Mouse (Mus musculus) C2C12 (cell line): Measurements from ENCODE around the gene Myo19. TPM values are rescaled to one million over a fixed set of nuclear protein-coding genes. Genes with fewer than 3 reads are reported as not detected.

ENCODE experiments used
- H3K27me3 ChIP-seq: one replicate; pipeline ENCODE4 v1.6.1; 2011; ENCODE audit not compliant: control insufficient read depth, insufficient read depth, insufficient read length
- H3K36me3 ChIP-seq: one replicate; pipeline ENCODE4 v1.6.1; 2011; ENCODE audit not compliant: control insufficient read depth, insufficient read depth
- H3K4me3 ChIP-seq: one replicate; pipeline ENCODE4 v1.5.1; 2011; ENCODE audit warnings: mild to moderate bottlenecking, control low read depth; ENCODE audit not compliant: poor library complexity, insufficient read depth, severe bottlenecking
- H3K79me2 ChIP-seq: one replicate; pipeline ENCODE4 v1.6.1; 2011; ENCODE audit not compliant: control insufficient read depth, insufficient read depth
- H3K79me3 ChIP-seq: one replicate; pipeline ENCODE4 v1.6.1; 2011; ENCODE audit warnings: low read depth, control low read depth
- H3ac ChIP-seq: one replicate; pipeline ENCODE3; 2011; ENCODE audit warnings: low read depth; ENCODE audit not compliant: control insufficient read depth, insufficient read length
- CEBPB ChIP-seq: IDR thresholded peaks from one replicate; pipeline ENCODE4 v1.6.1; 2011; ENCODE audit warnings: low read depth, mild to moderate bottlenecking, control low read depth, moderate library complexity
- CTCF ChIP-seq: IDR thresholded peaks from one replicate; pipeline ENCODE4 v1.5.1; 2011; ENCODE audit not compliant: control insufficient read depth, insufficient read depth, insufficient read length
- FOSL1 ChIP-seq: IDR thresholded peaks from one replicate; pipeline ENCODE4 v1.8.0; 2011; ENCODE audit warnings: mild to moderate bottlenecking, low read length; ENCODE audit not compliant: poor library complexity, insufficient read depth, severe bottlenecking
- MAX ChIP-seq: IDR thresholded peaks from one replicate; pipeline ENCODE4 v1.6.1; 2011; ENCODE audit warnings: mild to moderate bottlenecking, control low read depth
- MYOD1 ChIP-seq: IDR thresholded peaks from one replicate; pipeline ENCODE4 v1.6.1; 2011; ENCODE audit warnings: low read depth; ENCODE audit not compliant: control insufficient read depth, insufficient read length
- MYOG ChIP-seq: IDR thresholded peaks from one replicate; pipeline ENCODE4 v1.6.1; 2011; ENCODE audit not compliant: control insufficient read depth, insufficient read length; ENCODE audit errors: extremely low read depth
- USF1 ChIP-seq: IDR thresholded peaks from one replicate; pipeline ENCODE4 v1.6.1; 2011; ENCODE audit warnings: low read depth, mild to moderate bottlenecking, control low read depth, moderate library complexity
- polyA plus RNA-seq: library from polyadenylated mRNA; unstranded; fragments of >200 nt; fragmentation: generic; extraction: Trizol; gene quantifications from one replicate; pipeline ENCODE4 v1.2.1, GENCODE M21; 2012; ENCODE audit warnings: missing spikeins

Gene Myo19
- polyA plus RNA-seq, 1 experiment = 13.2 TPM

DNA sequence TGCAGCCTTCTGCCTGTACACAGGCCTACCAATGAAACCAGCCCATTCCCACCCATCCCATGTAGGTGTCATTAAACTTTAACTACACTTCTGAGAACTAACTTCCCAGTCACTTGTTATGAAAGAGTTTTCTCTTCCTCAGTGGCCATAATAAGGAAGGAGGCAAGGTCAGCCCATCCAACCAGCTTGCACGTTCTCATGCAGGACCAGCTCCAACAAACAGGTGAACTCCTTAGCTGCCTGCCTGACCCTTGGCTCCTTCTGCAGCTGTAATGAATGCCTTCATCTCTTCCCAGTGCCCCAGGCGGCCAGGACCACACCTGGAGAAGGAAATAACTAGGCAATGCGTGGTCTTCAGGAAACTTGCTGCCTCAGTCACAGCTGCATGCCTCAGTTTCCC, 65.9 kb downstream of the Myo19 start:
- no peak overlapping the region for H3K4me3 ChIP-seq
- TF ChIP-seq CTCF = no peak
- no peak for TF ChIP-seq FOSL1
- TF ChIP-seq USF1 = no peak
- no peak for TF ChIP-seq CEBPB
- TF ChIP-seq MAX = no peak
- TF ChIP-seq MYOD1 = no peak
- no peak for TF ChIP-seq MYOG
- H3K36me3 ChIP-seq = no peaks in the 10 kb centered on the region
- no peaks in the 10 kb centered on the region for H3K79me3 ChIP-seq
- H3K27me3 ChIP-seq = peaks cover 38% of the 10 kb centered on the region
- no peaks in the 10 kb centered on the region for H3K79me2 ChIP-seq
- H3ac ChIP-seq = no peak overlapping the region

DNA sequence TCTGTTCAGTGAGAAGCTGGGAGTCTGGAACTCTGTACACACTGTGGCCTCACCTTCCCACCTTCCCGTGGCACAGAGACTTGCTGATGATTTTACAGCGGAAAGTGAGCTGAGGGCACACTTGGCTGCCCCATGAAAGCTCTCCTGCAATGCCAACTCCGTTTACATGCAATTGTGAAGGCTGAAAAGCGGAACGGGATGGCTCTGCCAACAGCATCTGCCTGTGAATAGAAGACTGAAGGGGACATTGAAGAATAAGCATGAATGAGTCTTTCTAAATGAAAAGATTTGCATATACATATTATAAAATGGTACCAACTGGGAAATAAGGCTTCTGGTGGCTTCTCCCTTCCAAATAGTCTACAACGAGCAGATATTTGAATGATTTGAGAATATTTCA, 67.3 kb downstream of the Myo19 start:
- H3K79me2 ChIP-seq = no peaks in the 10 kb centered on the region
- no peak overlapping the region for H3ac ChIP-seq
- no peak for TF ChIP-seq MAX
- TF ChIP-seq FOSL1 = no peak
- no peak for TF ChIP-seq USF1
- no peak for TF ChIP-seq MYOD1
- no peak for TF ChIP-seq MYOG
- no peak for TF ChIP-seq CTCF
- no peak for TF ChIP-seq CEBPB
- H3K79me3 ChIP-seq = no peaks in the 10 kb centered on the region
- peaks cover 47% of the 10 kb centered on the region for H3K27me3 ChIP-seq
- no peak overlapping the region for H3K4me3 ChIP-seq
- H3K36me3 ChIP-seq = no peaks in the 10 kb centered on the region

DNA sequence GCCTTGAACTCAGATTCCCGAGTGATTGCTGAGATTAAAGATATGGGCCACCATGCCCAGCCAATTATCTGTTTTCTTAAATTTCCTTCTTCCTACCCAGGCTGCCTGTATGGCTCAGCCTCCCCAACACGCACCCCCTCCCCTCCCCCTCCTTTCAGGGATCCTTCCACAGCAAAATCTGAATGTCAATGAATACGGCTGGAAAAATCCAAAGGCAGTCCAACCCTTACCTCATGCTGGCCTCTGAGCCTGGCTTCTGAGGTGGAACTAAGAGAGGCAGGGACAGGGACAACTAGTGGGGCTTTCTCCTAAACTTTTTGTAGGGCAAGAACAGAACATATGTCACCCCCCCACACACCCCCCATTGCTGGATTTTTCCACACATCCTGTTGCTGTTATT, 68.2 kb downstream of the Myo19 start:
- H3K36me3 ChIP-seq = no peaks in the 10 kb centered on the region
- TF ChIP-seq CTCF (no peak), MYOG (no peak), MAX (no peak), MYOD1 (no peak), USF1 (no peak), CEBPB (no peak), FOSL1 (no peak)
- no peaks in the 10 kb centered on the region for H3K79me2 ChIP-seq
- H3K79me3 ChIP-seq = no peaks in the 10 kb centered on the region
- H3ac ChIP-seq = no peak overlapping the region
- no peak overlapping the region for H3K4me3 ChIP-seq
- H3K27me3 ChIP-seq = peaks cover 52% of the 10 kb centered on the region

DNA sequence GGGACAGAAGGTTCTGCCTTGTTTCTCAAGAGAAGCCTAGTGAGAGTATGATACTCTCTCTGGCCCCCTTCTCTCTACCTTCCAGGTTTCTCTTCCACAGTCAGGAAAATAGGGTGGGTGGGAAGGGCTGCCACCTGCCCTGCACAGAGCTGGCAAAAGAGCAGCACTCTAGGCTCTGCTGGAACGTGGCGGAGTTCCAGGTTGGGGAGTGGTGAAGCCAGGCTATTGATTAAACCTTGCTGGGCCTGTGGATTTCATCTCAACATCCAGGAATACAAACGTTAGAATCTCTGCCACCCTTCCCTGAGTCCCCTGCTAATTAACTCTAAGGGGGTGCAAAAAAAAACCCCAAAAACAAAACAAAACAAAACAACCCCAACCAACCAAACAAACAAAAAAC, 68.6 kb downstream of the Myo19 start:
- TF ChIP-seq MYOD1 (no peak), MYOG (no peak)
- Histone ChIP-seq H3K27me3 (peaks cover 52% of the 10 kb centered on the region), H3K79me3 (no peaks in the 10 kb centered on the region), H3K79me2 (no peaks in the 10 kb centered on the region), H3K4me3 (no peak overlapping the region), H3K36me3 (no peaks in the 10 kb centered on the region), H3ac (no peak overlapping the region)

DNA sequence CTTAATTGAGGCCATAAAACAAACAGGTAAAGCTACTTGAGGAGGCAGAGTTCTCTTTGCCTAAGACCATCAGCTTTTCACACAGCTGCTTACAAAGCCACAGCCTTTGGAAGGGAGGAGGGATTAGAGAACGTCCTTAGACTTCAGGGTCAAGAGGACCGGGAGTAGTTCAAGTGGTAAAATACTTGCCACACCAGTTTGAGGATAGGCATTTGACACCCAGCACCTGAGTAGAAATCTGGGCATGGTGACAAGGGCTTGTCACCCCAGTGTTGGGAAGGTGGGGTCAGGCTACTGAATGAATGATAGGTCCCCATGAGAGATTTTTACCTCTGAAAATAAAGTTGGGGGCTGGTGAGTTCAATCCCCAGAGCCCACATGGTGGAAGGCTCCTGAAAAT, 72.7 kb downstream of the Myo19 start:
- no peaks in the 10 kb centered on the region for H3K36me3 ChIP-seq
- no peak overlapping the region for H3K4me3 ChIP-seq
- H3K79me2 ChIP-seq = no peaks in the 10 kb centered on the region
- TF ChIP-seq CTCF = no peak
- TF ChIP-seq MYOD1 = no peak
- TF ChIP-seq USF1 = no peak
- TF ChIP-seq FOSL1 = no peak
- TF ChIP-seq MAX = no peak
- no peak for TF ChIP-seq CEBPB
- no peak for TF ChIP-seq MYOG
- no peak overlapping the region for H3ac ChIP-seq
- H3K27me3 ChIP-seq = peaks cover 53% of the 10 kb centered on the region
- H3K79me3 ChIP-seq = no peaks in the 10 kb centered on the region

DNA sequence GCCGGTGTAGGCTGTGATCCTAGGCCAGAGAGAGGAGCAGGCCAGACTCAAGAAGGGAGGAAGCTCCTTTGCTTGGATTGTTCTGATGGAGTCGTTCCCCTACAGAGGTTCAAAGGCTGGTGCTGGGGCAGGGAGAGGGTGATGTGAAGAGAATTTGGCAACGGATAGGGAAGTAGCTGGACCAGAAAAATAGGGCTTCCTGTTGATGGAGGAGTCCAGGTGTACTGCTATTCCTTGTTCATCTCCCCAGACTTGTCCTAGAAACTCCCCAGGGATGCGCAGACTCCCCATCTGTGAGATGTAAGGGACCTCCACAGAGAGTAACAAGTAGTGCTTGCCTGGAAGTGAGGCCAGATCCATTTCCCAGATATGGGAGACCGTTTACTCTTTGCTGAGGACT, 76.5 kb downstream of the Myo19 start:
- H3K27me3 ChIP-seq = peaks cover 73% of the 10 kb centered on the region
- no peaks in the 10 kb centered on the region for H3K79me3 ChIP-seq
- H3K79me2 ChIP-seq = no peaks in the 10 kb centered on the region
- TF ChIP-seq MYOG = no peak
- TF ChIP-seq MYOD1 = no peak
- no peak for TF ChIP-seq USF1
- no peak for TF ChIP-seq MAX
- TF ChIP-seq CEBPB = no peak
- TF ChIP-seq FOSL1 = no peak
- TF ChIP-seq CTCF = no peak
- no peak overlapping the region for H3ac ChIP-seq
- no peaks in the 10 kb centered on the region for H3K36me3 ChIP-seq
- no peak overlapping the region for H3K4me3 ChIP-seq

DNA sequence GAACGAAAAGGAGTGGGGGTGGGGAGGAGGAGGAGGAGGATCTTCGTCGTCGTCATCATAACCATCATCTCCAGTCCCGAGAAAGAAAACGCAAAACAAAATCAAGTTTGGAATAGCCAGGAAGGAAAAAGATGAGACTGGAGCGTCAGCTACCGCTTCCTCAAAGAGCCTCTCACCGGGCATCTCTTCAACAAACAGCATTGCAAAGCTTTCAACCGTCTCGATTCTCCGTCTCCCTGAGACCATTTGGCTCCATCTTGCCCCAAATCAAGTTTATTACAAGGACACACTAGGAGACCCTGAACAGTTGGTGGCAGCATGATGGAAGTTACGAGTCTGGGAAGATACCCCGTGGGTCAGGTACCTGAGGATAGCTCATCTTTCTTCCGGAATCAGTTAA, 77.2 kb downstream of the Myo19 start:
- H3ac ChIP-seq = no peak overlapping the region
- H3K27me3 ChIP-seq = peaks cover 76% of the 10 kb centered on the region
- H3K4me3 ChIP-seq = no peak overlapping the region
- H3K79me3 ChIP-seq = no peaks in the 10 kb centered on the region
- no peaks in the 10 kb centered on the region for H3K36me3 ChIP-seq
- no peaks in the 10 kb centered on the region for H3K79me2 ChIP-seq
- TF ChIP-seq MYOG (no peak), FOSL1 (no peak), MYOD1 (no peak), CTCF (no peak), USF1 (no peak), MAX (no peak), CEBPB (no peak)
